In the genomic region with DNA sequence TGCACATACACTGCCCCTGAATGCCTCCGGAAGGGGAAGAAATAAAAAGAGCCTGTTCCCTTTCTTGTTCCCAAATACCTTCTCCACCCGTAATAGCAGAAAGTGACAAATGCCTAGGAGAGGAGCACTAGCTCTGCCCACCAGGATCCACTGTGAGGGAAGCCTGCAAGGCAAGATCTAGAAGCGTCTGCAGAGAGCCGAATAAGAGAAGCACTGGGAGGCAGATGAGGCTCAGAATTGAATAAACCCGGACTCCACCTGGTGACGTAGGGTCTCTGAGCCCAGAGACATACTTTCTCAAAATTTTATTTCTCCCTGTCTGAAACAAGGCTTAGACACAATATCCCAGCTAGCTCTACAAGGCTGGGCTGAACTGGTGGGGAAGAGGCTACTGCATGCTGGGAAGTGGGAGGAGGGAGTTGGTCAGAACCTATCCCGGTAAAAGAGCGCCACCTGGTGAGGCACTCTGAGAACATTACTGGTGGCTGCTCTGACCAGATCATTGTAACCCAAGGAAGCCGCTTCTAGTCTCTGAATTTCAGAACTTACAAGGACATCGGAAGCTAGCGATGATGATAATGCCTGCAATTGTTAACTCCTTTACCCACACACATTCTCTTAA, we compare ENCODE assay signal across 8 mouse cellular contexts. TPM values are rescaled to one million over a fixed set of nuclear protein-coding genes. Genes with fewer than 3 reads are reported as not detected.
A peak's percentile ranks its signal among the peaks of the same experiment; 100 is the strongest.
DNase-seq lines count a peak whose midpoint lies in the region; ATAC-seq and TF ChIP-seq lines count a peak whose summit lies in the region.

No protein-coding gene starts in this region.

- H3K4me3 ChIP-seq in left cerebral cortex, adult 2 months: peak overlapping the region; percentile 43

- ATAC-seq in common myeloid progenitor, adult 5-6 weeks (replicated peaks; ENCODE audit: low read depth, poor library complexity, severe bottlenecking): peak; percentile 99
- ATAC-seq in megakaryocyte, adult 5-6 weeks (ENCODE audit: poor library complexity, severe bottlenecking): peak; percentile 97

- H3K27ac ChIP-seq in left cerebral cortex, adult 2 months: peak overlapping the region; percentile 86

- peak; percentile 91 for TF ChIP-seq CTCF in left cerebral cortex, adult 2 months (IDR thresholded peaks at IDR 0.05)

- intact Hi-C loops in left cerebral cortex, adult 2 months (cut with DNase I): loop anchor here (1.0 to 5.0 kb wide), 4 partner anchors 54 to 508 kb away; partner anchors contain the start of gene Srgap3

- DNase-seq in ZHBTc4 (ENCODE audit: low read depth, low spot score): peak; percentile 93
- DNase-seq in gastrocnemius, adult 8-10 months (ENCODE audit: low spot score in 2 of 2): peak; percentile 69 to 71
- peak; percentile 71 for DNase-seq in hindlimb bud, embryonic 11.5 days (ENCODE audit: extremely low spot score, low read depth, low spot score)
- peak; percentile 86 to 89 for DNase-seq in left cerebral cortex, adult 2 months (ENCODE audit: extremely low spot score in 1 of 2, low spot score in 2 of 2)
- peak; percentile 93 to 94 for DNase-seq in right cerebral cortex, adult 2 months (ENCODE audit: low spot score in 2 of 2)
- DNase-seq in urinary bladder, postnatal 10 days (ENCODE audit: low spot score): peak; percentile 64

RNA-seq across cellular contexts. Expression of gene Thumpd3, which starts 45.2 kb away (rescaled TPM):
- total RNA-seq in common myeloid progenitor, adult 5-6 weeks (2017): 94.2 and 98.8 TPM in 2 replicates
- 10 to 100 TPM; 13.5 to 21.3 (median 16.4) TPM for total RNA-seq in gastrocnemius, adult 8-10 months (2022)
- 10 to 100 TPM; 28.2 to 28.9 TPM for total RNA-seq in left cerebral cortex, adult 2 months (2021)
- total RNA-seq in megakaryocyte, adult 5-6 weeks (2015): 50.0 and 50.4 TPM in 2 replicates
- 40.8 and 48.5 TPM in 2 replicates for total RNA-seq in megakaryocyte, adult 5-6 weeks (2017)

RNA-seq across cellular contexts. Expression of gene Srgap3, which starts 53.7 kb away (rescaled TPM):
- total RNA-seq in common myeloid progenitor, adult 5-6 weeks (2017): 2.5 and 8.0 TPM in 2 replicates
- under 1 TPM; 0.27 to 0.67 (median 0.48) TPM for total RNA-seq in gastrocnemius, adult 8-10 months (2022)
- 100 to 1,000 TPM; 232 to 236 TPM for total RNA-seq in left cerebral cortex, adult 2 months (2021)
- 3.5 and 6.1 TPM in 2 replicates for total RNA-seq in megakaryocyte, adult 5-6 weeks (2015)
- 2.7 and 2.8 TPM in 2 replicates for total RNA-seq in megakaryocyte, adult 5-6 weeks (2017)

Comparison
In these comparisons a context has a peak if more than half of its experiments do, and no peak if none do; other contexts are left out.
1. Peak in every context shown above with its lines: DNase-seq, ATAC-seq, H3K4me3 ChIP-seq and H3K27ac ChIP-seq.
2. RNA of gene Srgap3, which starts 53.7 kb away (total RNA-seq): 232 to 236 TPM in left cerebral cortex, adult 2 months; 2.5 to 8.0 TPM in common myeloid progenitor, adult 5-6 weeks, 2.7 to 6.1 TPM in megakaryocyte, adult 5-6 weeks and 0.27 to 0.67 TPM in gastrocnemius, adult 8-10 months; every median in the first group is over 10 times any median in the second.